Mouse (Mus musculus): Measurements from ENCODE around the gene Rplp0. TPM values are rescaled to one million over a fixed set of nuclear protein-coding genes. Genes with fewer than 3 reads are reported as not detected.
A peak's percentile ranks its signal among the peaks of the same experiment; 100 is the strongest.

The Rplp0 gene
- polyA plus RNA-seq, 1 experiment from 2014 or later = 1,345 TPM

- Histone ChIP-seq H3K4me1 (peaks cover 72% of the 10 kb centered on the region), H3K36me3 (peaks cover 10% of the 10 kb centered on the region; the same call in 1 of the 2 replicates), H3K27me3 (ENCODE audit: insufficient read depth, poor library complexity, severe bottlenecking) (no peaks in the 10 kb centered on the region), H3K9me3 (no peaks in the 10 kb centered on the region), H3K4me3 (peak overlapping the region; percentile 20; the same call in 1 of the 2 replicates), H3K27ac (peak overlapping the region; percentile 77)
- 41% methylated on average over 21 of the region's 21 CpGs for WGBS
- DNase-seq (ENCODE audit: low spot score) = no peak
Observed at GRCm38 (mm10) chr5:115520325-115520869, 38.9 kb upstream of the Rplp0 start.

- H3K4me3 ChIP-seq = no peak overlapping the region
Observed at GRCm38 (mm10) chr5:115521553-115522461, 37.5 kb upstream of the Rplp0 start.

GRCm38 (mm10) chr5:115522531-115522930 lies 36.7 kb upstream of the Rplp0 start:
- H3K27me3 ChIP-seq (ENCODE audit: insufficient read depth, poor library complexity, severe bottlenecking) = no peaks in the 10 kb centered on the region
- H3K4me1 ChIP-seq = peaks cover 79% of the 10 kb centered on the region
- DNase-seq (ENCODE audit: low spot score) = no peak
- WGBS = 78% methylated on average over 4 of the region's 4 CpGs
- no peak overlapping the region for H3K4me3 ChIP-seq
- no peaks in the 10 kb centered on the region for H3K9me3 ChIP-seq
- H3K36me3 ChIP-seq = peaks cover 11% of the 10 kb centered on the region; the same call in 1 of the 2 replicates
- peak overlapping the region; percentile 77 for H3K27ac ChIP-seq

More at GRCm38 (mm10) chr5:115521553-115522461, 37.5 kb upstream of the Rplp0 start:
- peak overlapping the region; percentile 77 for H3K27ac ChIP-seq
- H3K4me1 ChIP-seq = peaks cover 74% of the 10 kb centered on the region
- DNase-seq (ENCODE audit: low spot score) = no peak
- H3K36me3 ChIP-seq = peaks cover 13% of the 10 kb centered on the region; the same call in 1 of the 2 replicates
- H3K9me3 ChIP-seq = no peaks in the 10 kb centered on the region
- 69% methylated on average over 20 of the region's 21 CpGs for WGBS
- no peaks in the 10 kb centered on the region for H3K27me3 ChIP-seq (ENCODE audit: insufficient read depth, poor library complexity, severe bottlenecking)

GRCm38 (mm10) chr5:115522981-115523499 lies 36.2 kb upstream of the Rplp0 start:
- H3K4me3 ChIP-seq = no peak overlapping the region
- no peaks in the 10 kb centered on the region for H3K27me3 ChIP-seq (ENCODE audit: insufficient read depth, poor library complexity, severe bottlenecking)
- peaks cover 83% of the 10 kb centered on the region for H3K4me1 ChIP-seq
- H3K9me3 ChIP-seq = no peaks in the 10 kb centered on the region
- DNase-seq (ENCODE audit: low spot score) = no peak
- peak overlapping the region; percentile 77 for H3K27ac ChIP-seq
- WGBS = 66% methylated on average over 15 of the region's 15 CpGs
- peaks cover 10% of the 10 kb centered on the region; the same call in 1 of the 2 replicates for H3K36me3 ChIP-seq

- Histone ChIP-seq H3K27ac (peak overlapping the region; percentile 77), H3K9me3 (no peaks in the 10 kb centered on the region), H3K4me1 (peaks cover 89% of the 10 kb centered on the region), H3K4me3 (peak overlapping the region; percentile 41), H3K27me3 (ENCODE audit: insufficient read depth, poor library complexity, severe bottlenecking) (no peaks in the 10 kb centered on the region), H3K36me3 (peaks cover 7% of the 10 kb centered on the region; the same call in 1 of the 2 replicates)
- 5% methylated on average over 15 of the region's 15 CpGs for WGBS
- no peak for DNase-seq (ENCODE audit: low spot score)
Observed at GRCm38 (mm10) chr5:115523971-115524370, 35.3 kb upstream of the Rplp0 start.

GRCm38 (mm10) chr5:115524471-115524870 lies 34.8 kb upstream of the Rplp0 start:
- peaks cover 7% of the 10 kb centered on the region; the same call in 1 of the 2 replicates for H3K36me3 ChIP-seq
- H3K27ac ChIP-seq = peak overlapping the region; percentile 77
- H3K4me1 ChIP-seq = peaks cover 92% of the 10 kb centered on the region
- H3K9me3 ChIP-seq = no peaks in the 10 kb centered on the region
- peak overlapping the region; percentile 41 for H3K4me3 ChIP-seq
- DNase-seq (ENCODE audit: low spot score) = no peak
- WGBS = 49% methylated on average over 12 of the region's 12 CpGs
- H3K27me3 ChIP-seq (ENCODE audit: insufficient read depth, poor library complexity, severe bottlenecking) = no peaks in the 10 kb centered on the region

GRCm38 (mm10) chr5:115525416-115525815 lies 33.9 kb upstream of the Rplp0 start:
- no peak for DNase-seq (ENCODE audit: low spot score)
- H3K36me3 ChIP-seq = peaks cover 7% of the 10 kb centered on the region; the same call in 1 of the 2 replicates
- WGBS = 89% methylated on average over 4 of the region's 4 CpGs
- H3K9me3 ChIP-seq = no peaks in the 10 kb centered on the region
- peaks cover 95% of the 10 kb centered on the region for H3K4me1 ChIP-seq
- H3K27ac ChIP-seq = peak overlapping the region; percentile 77
- no peak overlapping the region for H3K4me3 ChIP-seq
- H3K27me3 ChIP-seq (ENCODE audit: insufficient read depth, poor library complexity, severe bottlenecking) = no peaks in the 10 kb centered on the region

GRCm38 (mm10) chr5:115525943-115526342 lies 33.3 kb upstream of the Rplp0 start:
- 0 out of 2 replicates have a peak, but pooled peaks cover 7% of the 10 kb centered on the region for H3K36me3 ChIP-seq
- peak overlapping the region; percentile 77 for H3K27ac ChIP-seq
- WGBS = 78% methylated on average over 9 of the region's 9 CpGs
- no peaks in the 10 kb centered on the region for H3K27me3 ChIP-seq (ENCODE audit: insufficient read depth, poor library complexity, severe bottlenecking)
- H3K4me1 ChIP-seq = peaks cover 95% of the 10 kb centered on the region
- H3K4me3 ChIP-seq = no peak overlapping the region
- no peak for DNase-seq (ENCODE audit: low spot score)
- no peaks in the 10 kb centered on the region for H3K9me3 ChIP-seq

GRCm38 (mm10) chr5:115526456-115527202 lies 32.6 kb upstream of the Rplp0 start:
- Histone ChIP-seq H3K4me1 (peaks cover 95% of the 10 kb centered on the region), H3K4me3 (no peak overlapping the region), H3K27ac (peak overlapping the region; percentile 77; the same call in 1 of the 2 replicates), H3K36me3 (0 out of 2 replicates have a peak, but pooled peaks cover 7% of the 10 kb centered on the region), H3K9me3 (no peaks in the 10 kb centered on the region), H3K27me3 (ENCODE audit: insufficient read depth, poor library complexity, severe bottlenecking) (no peaks in the 10 kb centered on the region)
- DNase-seq (ENCODE audit: low spot score) = no peak
- 86% methylated on average over 17 of the region's 17 CpGs for WGBS

- DNase-seq (ENCODE audit: low spot score) = no peak
- H3K4me1 ChIP-seq = peaks cover 94% of the 10 kb centered on the region
- no peaks in the 10 kb centered on the region for H3K27me3 ChIP-seq (ENCODE audit: insufficient read depth, poor library complexity, severe bottlenecking)
- 72% methylated on average over 5 of the region's 5 CpGs for WGBS
- no peak overlapping the region for H3K4me3 ChIP-seq
- no peaks in the 10 kb centered on the region for H3K9me3 ChIP-seq
- H3K27ac ChIP-seq = no peak overlapping the region
- 0 out of 2 replicates have a peak, but pooled peaks cover 7% of the 10 kb centered on the region for H3K36me3 ChIP-seq
Observed at GRCm38 (mm10) chr5:115528128-115528527, 31.1 kb upstream of the Rplp0 start.

GRCm38 (mm10) chr5:115529364-115529741 lies 29.9 kb upstream of the Rplp0 start:
- H3K9me3 ChIP-seq = no peaks in the 10 kb centered on the region
- peak overlapping the region; percentile 76 for H3K27ac ChIP-seq
- no peaks in the 10 kb centered on the region for H3K27me3 ChIP-seq (ENCODE audit: insufficient read depth, poor library complexity, severe bottlenecking)
- peaks cover 93% of the 10 kb centered on the region for H3K4me1 ChIP-seq
- DNase-seq (ENCODE audit: low spot score) = no peak
- peak overlapping the region; percentile 20; the same call in 1 of the 2 replicates for H3K4me3 ChIP-seq
- 0 out of 2 replicates have a peak, but pooled peaks cover 7% of the 10 kb centered on the region for H3K36me3 ChIP-seq
- WGBS = 29% methylated on average over 8 of the region's 8 CpGs

GRCm38 (mm10) chr5:115529742-115530446 lies 29.4 kb upstream of the Rplp0 start:
- Histone ChIP-seq H3K9me3 (no peaks in the 10 kb centered on the region), H3K27me3 (ENCODE audit: insufficient read depth, poor library complexity, severe bottlenecking) (no peaks in the 10 kb centered on the region), H3K27ac (peak overlapping the region; percentile 76), H3K4me1 (peaks cover 93% of the 10 kb centered on the region), H3K4me3 (peak overlapping the region; percentile 20; the same call in 1 of the 2 replicates), H3K36me3 (0 out of 2 replicates have a peak, but pooled peaks cover 7% of the 10 kb centered on the region)
- WGBS = 47% methylated on average over 7 of the region's 7 CpGs
- DNase-seq (ENCODE audit: low spot score) = no peak
